Mouse (Mus musculus) spleen, adult 18-20 months (tissue): ENCODE data around the gene M1ap.

Experiments
- DNase-seq, 2 experiments: peaks; one replicate each; pipeline ENCODE4 v3.0.0; 2022; ENCODE audit warnings: mixed read lengths in 2 of 2

The M1ap gene

GRCm38 (mm10) chr6:82939167-82939912 lies 7.4 kb upstream of the M1ap start, which contains the start of gene Sema4f:
Gene Sema4f (minus strand): TSS chr6:82939769.
- peak in 1 of 2 experiments; percentile 24 for DNase-seq

GRCm38 (mm10) chr6:82940765-82941164 lies 5.9 kb upstream of the M1ap start:
- no peak for DNase-seq

- DNase-seq: no peak
Observed at GRCm38 (mm10) chr6:82945750-82946149, 952 bp upstream of the M1ap start.

- no peak for DNase-seq
Observed at GRCm38 (mm10) chr6:82956553-82957251, 10.0 kb downstream of the M1ap start.

- no peak for DNase-seq
Observed at GRCm38 (mm10) chr6:82961664-82962063, 15.0 kb downstream of the M1ap start.

GRCm38 (mm10) chr6:82969249-82970084 lies 22.8 kb downstream of the M1ap start:
- no peak for DNase-seq

- peak in 1 of 2 experiments; percentile 40 for DNase-seq
Observed at GRCm38 (mm10) chr6:82971031-82971430, 24.3 kb downstream of the M1ap start.

- no peak for DNase-seq
Observed at GRCm38 (mm10) chr6:82987411-82987971, 40.8 kb downstream of the M1ap start.

- no peak for DNase-seq
Observed at GRCm38 (mm10) chr6:82993696-82994095, 47.0 kb downstream of the M1ap start.

GRCm38 (mm10) chr6:82994372-82994771 lies 47.7 kb downstream of the M1ap start:
- DNase-seq: no peak

GRCm38 (mm10) chr6:82996740-82997315 lies 50.1 kb downstream of the M1ap start:
- peak; percentile 77 to 82 for DNase-seq

- DNase-seq: no peak
Observed at GRCm38 (mm10) chr6:82997511-82998102, 50.9 kb downstream of the M1ap start.

- no peak for DNase-seq
Observed at GRCm38 (mm10) chr6:82998326-82998725, 51.6 kb downstream of the M1ap start.

GRCm38 (mm10) chr6:82999986-83000385 lies 53.3 kb downstream of the M1ap start:
- no peak for DNase-seq

- DNase-seq: no peak
Observed at GRCm38 (mm10) chr6:83003082-83003481, 56.4 kb downstream of the M1ap start.

GRCm38 (mm10) chr6:83003850-83004249 lies 57.1 kb downstream of the M1ap start:
- no peak for DNase-seq

GRCm38 (mm10) chr6:83004309-83004708 lies 57.6 kb downstream of the M1ap start:
- no peak for DNase-seq

- DNase-seq: peak; percentile 53 to 61
Observed at GRCm38 (mm10) chr6:83004872-83005271, 58.2 kb downstream of the M1ap start.

GRCm38 (mm10) chr6:83005444-83006011 lies 58.8 kb downstream of the M1ap start:
- no peak for DNase-seq

- DNase-seq: no peak
Observed at GRCm38 (mm10) chr6:83006114-83006513, 59.4 kb downstream of the M1ap start.

GRCm38 (mm10) chr6:83008659-83009058 lies 62.0 kb downstream of the M1ap start:
- DNase-seq: no peak

GRCm38 (mm10) chr6:83010010-83010409 lies 63.3 kb downstream of the M1ap start:
- no peak for DNase-seq
